In genomic region chr1:131737269-131737668, GRCm38 (mm10) we compare ENCODE assay signal across 9 mouse cellular contexts. TPM values are rescaled to one million over a fixed set of nuclear protein-coding genes. Genes with fewer than 3 reads are reported as not detected.
DNase-seq lines count a peak whose midpoint lies in the region; ATAC-seq and TF ChIP-seq lines count a peak whose summit lies in the region.
"Had no signal": no experiment of that assay in that cellular context is flagged by ENCODE, and none has a peak within 500 bp of the region (broad histone marks: within the 10 kb centered on the region; RNA-seq: fewer than 3 reads in every experiment).

No protein-coding gene starts in this region.

- H3K4me2 ChIP-seq in hindbrain, embryonic 14.5 days (replicated peaks): no peak overlapping the region
- H3K4me2 ChIP-seq in intestine, embryonic 16.5 days (ENCODE audit: low read depth, low read length): no peak overlapping the region

- 61% methylated on average over 5 of the region's 5 CpGs for WGBS in hindbrain, embryonic 14.5 days
- 80% methylated on average over 5 of the region's 5 CpGs for WGBS in hindbrain, embryonic 10.5 days
- WGBS in intestine, embryonic 16.5 days: 59% methylated on average over 5 of the region's 5 CpGs

- H3K4me3 ChIP-seq in hindbrain, embryonic 14.5 days (replicated peaks; ENCODE audit: low read length): no peak overlapping the region
- no peak overlapping the region for H3K4me3 ChIP-seq in hindbrain, embryonic 10.5 days
- no peak overlapping the region for H3K4me3 ChIP-seq in gastrocnemius, adult 2 months
- no peak overlapping the region for H3K4me3 ChIP-seq in intestine, embryonic 16.5 days (ENCODE audit: low read length)
- H3K4me3 ChIP-seq: myocyte had no signal

- DNase-seq in hindbrain, embryonic 14.5 days (ENCODE audit: low spot score): peak; percentile 56
- DNase-seq in hindbrain, embryonic 10.5 days (ENCODE audit: low spot score): no peak
- DNase-seq in brain, adult 2 months (ENCODE audit: low read depth, low spot score): peak; percentile 94
- DNase-seq in gastrocnemius, adult 2 months: peak; percentile 89
- DNase-seq in left cerebral cortex, postnatal 10 days (ENCODE audit: extremely low spot score in 1 of 2, low spot score in 2 of 2): peak; percentile 89 to 94
- peak; percentile 93 to 94 for DNase-seq in right cerebral cortex, postnatal 36 days (ENCODE audit: low spot score in 2 of 2)
- no peak for DNase-seq in thymus, postnatal 25 days

- no peak overlapping the region for H3K9ac ChIP-seq in hindbrain, embryonic 14.5 days
- no peak overlapping the region for H3K9ac ChIP-seq in intestine, embryonic 16.5 days (ENCODE audit: low read depth, low read length)

- no peaks in the 10 kb centered on the region for H3K4me1 ChIP-seq in hindbrain, embryonic 14.5 days (replicated peaks; ENCODE audit: control insufficient read depth, insufficient read depth, low read length)
- H3K4me1 ChIP-seq in hindbrain, embryonic 10.5 days (replicated peaks): peaks cover 14% of the 10 kb centered on the region
- no peaks in the 10 kb centered on the region for H3K4me1 ChIP-seq in intestine, embryonic 16.5 days (ENCODE audit: control insufficient read depth, insufficient read depth, low read length)

- H3K9me3 ChIP-seq in hindbrain, embryonic 14.5 days (ENCODE audit: control insufficient read depth, low read length): no peaks in the 10 kb centered on the region
- no peaks in the 10 kb centered on the region for H3K9me3 ChIP-seq in hindbrain, embryonic 10.5 days
- H3K9me3 ChIP-seq in intestine, embryonic 16.5 days (ENCODE audit: control insufficient read depth, low read length): no peaks in the 10 kb centered on the region

- H3K27me3 ChIP-seq in hindbrain, embryonic 14.5 days (ENCODE audit: control insufficient read depth, insufficient read depth, low read length): no peaks in the 10 kb centered on the region
- H3K27me3 ChIP-seq in hindbrain, embryonic 10.5 days (ENCODE audit: insufficient read depth, poor library complexity, severe bottlenecking): no peaks in the 10 kb centered on the region
- no peaks in the 10 kb centered on the region for H3K27me3 ChIP-seq in intestine, embryonic 16.5 days (replicated peaks; ENCODE audit: control insufficient read depth, insufficient read depth, low read length)

- ATAC-seq in hindbrain, embryonic 14.5 days (ENCODE audit: low FRiP score): peak; percentile 73; the same call in 1 of the 2 replicates
- ATAC-seq in intestine, embryonic 16.5 days: peak; percentile 73

- intact Hi-C loops in gastrocnemius, adult 2 months (cut with DNase I): no loop called here
- intact Hi-C loops in left cerebral cortex, postnatal 10 days (cut with DNase I): no loop called here

- no peak for TF ChIP-seq CTCF in gastrocnemius, adult 2 months (IDR thresholded peaks at IDR 0.05)

- no peak overlapping the region for H3K27ac ChIP-seq in hindbrain, embryonic 14.5 days
- H3K27ac ChIP-seq in hindbrain, embryonic 10.5 days: no peak overlapping the region
- no peak overlapping the region for H3K27ac ChIP-seq in gastrocnemius, adult 2 months
- no peak overlapping the region for H3K27ac ChIP-seq in intestine, embryonic 16.5 days (ENCODE audit: low read length)

- H3K36me3 ChIP-seq in hindbrain, embryonic 14.5 days (replicated peaks; ENCODE audit: control insufficient read depth, insufficient read depth): no peaks in the 10 kb centered on the region
- H3K36me3 ChIP-seq in hindbrain, embryonic 10.5 days: no peaks in the 10 kb centered on the region
- no peaks in the 10 kb centered on the region for H3K36me3 ChIP-seq in intestine, embryonic 16.5 days (ENCODE audit: control insufficient read depth, insufficient read depth, low read length)

RNA-seq across cellular contexts. Expression of gene Slc26a9, which starts 6.6 kb away (rescaled TPM):
- polyA plus RNA-seq in hindbrain, embryonic 14.5 days (2014; fragmentation: Nextera tagmentation; extraction: Ambion mirVana): 0.05 and 0.07 TPM in 2 replicates
- polyA plus RNA-seq in hindbrain, embryonic 10.5 days (2016; fragmentation: Nextera tagmentation; extraction: Ambion mirVana): 0.05 and 1.4 TPM in 2 replicates
- not detected for total RNA-seq in gastrocnemius, adult 2 months (2021)
- polyA plus RNA-seq in intestine, embryonic 16.5 days (2015; fragmentation: Nextera tagmentation; extraction: Ambion mirVana): 2.1 and 2.8 TPM in 2 replicates
- total RNA-seq in left cerebral cortex, postnatal 10 days (2021): under 1 TPM; 0.18 to 0.24 TPM
- polyA plus RNA-seq: myocyte had no signal

RNA-seq across cellular contexts. Expression of gene Rab7b, which starts 48.8 kb away (rescaled TPM):
- polyA plus RNA-seq in hindbrain, embryonic 14.5 days (2014; fragmentation: Nextera tagmentation; extraction: Ambion mirVana): 1.1 and 1.6 TPM in 2 replicates
- polyA plus RNA-seq in hindbrain, embryonic 10.5 days (2016; fragmentation: Nextera tagmentation; extraction: Ambion mirVana): 0.68 and 1.1 TPM in 2 replicates
- 1 to 10 TPM; 2.3 to 2.8 TPM for total RNA-seq in gastrocnemius, adult 2 months (2021)
- 5.5 and 6.2 TPM in 2 replicates for polyA plus RNA-seq in intestine, embryonic 16.5 days (2015; fragmentation: Nextera tagmentation; extraction: Ambion mirVana)
- total RNA-seq in left cerebral cortex, postnatal 10 days (2021): 1 to 10 TPM; 2.3 to 2.4 TPM

RNA-seq across cellular contexts. Expression of gene Pm20d1, which starts 59.9 kb away (rescaled TPM):
- 0.50 and 0.71 TPM in 2 replicates for polyA plus RNA-seq in hindbrain, embryonic 14.5 days (2014; fragmentation: Nextera tagmentation; extraction: Ambion mirVana)
- polyA plus RNA-seq in hindbrain, embryonic 10.5 days (2016; fragmentation: Nextera tagmentation; extraction: Ambion mirVana): 1.4 and 2.2 TPM in 2 replicates
- 1 to 10 TPM in 1 of 2 experiments, under 1 TPM in 1; 0.26 to 1.3 TPM for total RNA-seq in gastrocnemius, adult 2 months (2021)
- polyA plus RNA-seq in intestine, embryonic 16.5 days (2015; fragmentation: Nextera tagmentation; extraction: Ambion mirVana): 8.0 and 10.2 TPM in 2 replicates
- total RNA-seq in left cerebral cortex, postnatal 10 days (2021): under 1 TPM; 0.69 to 0.94 TPM

Comparison
In these comparisons a context has a peak if more than half of its experiments do, and no peak if none do; other contexts are left out.
1. DNase-seq: peak in hindbrain, embryonic 14.5 days (single experiment), brain, adult 2 months (single experiment), gastrocnemius, adult 2 months (single experiment), left cerebral cortex, postnatal 10 days (2 of 2) and right cerebral cortex, postnatal 36 days (2 of 2); none in hindbrain, embryonic 10.5 days (single experiment) and thymus, postnatal 25 days (single experiment).